Mouse (Mus musculus) cerebellum, postnatal 14 days (tissue): ENCODE data around the gene Capg.
A peak's percentile ranks its signal among the peaks of the same experiment; 100 is the strongest.
"Not testable (repeated sequence)": the region's sequence is repeated elsewhere in the genome, so short reads cannot be mapped to it uniquely, and the experiment has no call there.

Experiments
- DNase-seq, 2 experiments: peaks; one replicate each; pipeline ENCODE4 v3.0.0; 2021; ENCODE audit warnings: mixed read lengths in 2 of 2

The Capg gene

DNA sequence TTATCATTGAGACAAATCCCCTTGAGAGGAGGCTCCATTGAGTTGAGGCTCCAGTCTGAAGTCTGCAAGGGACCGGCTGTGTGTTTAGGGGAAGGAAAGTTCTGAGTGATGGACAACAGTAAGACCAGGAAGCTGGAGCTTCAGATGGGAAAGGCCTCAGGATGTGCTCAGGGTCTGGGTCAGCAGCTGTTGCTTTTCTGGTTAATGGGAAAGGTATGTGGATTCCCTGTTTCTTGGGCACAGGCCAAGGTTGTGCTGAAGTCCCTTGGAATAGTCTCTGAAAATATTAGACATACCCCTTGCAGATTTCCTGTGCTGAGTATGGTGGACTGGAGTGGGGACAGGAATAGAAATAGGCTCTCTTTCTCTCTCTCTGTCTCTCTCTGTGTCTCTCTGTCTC lies 10.6 kb upstream of the Capg start:
- DNase-seq: not testable (repeated sequence)

DNA sequence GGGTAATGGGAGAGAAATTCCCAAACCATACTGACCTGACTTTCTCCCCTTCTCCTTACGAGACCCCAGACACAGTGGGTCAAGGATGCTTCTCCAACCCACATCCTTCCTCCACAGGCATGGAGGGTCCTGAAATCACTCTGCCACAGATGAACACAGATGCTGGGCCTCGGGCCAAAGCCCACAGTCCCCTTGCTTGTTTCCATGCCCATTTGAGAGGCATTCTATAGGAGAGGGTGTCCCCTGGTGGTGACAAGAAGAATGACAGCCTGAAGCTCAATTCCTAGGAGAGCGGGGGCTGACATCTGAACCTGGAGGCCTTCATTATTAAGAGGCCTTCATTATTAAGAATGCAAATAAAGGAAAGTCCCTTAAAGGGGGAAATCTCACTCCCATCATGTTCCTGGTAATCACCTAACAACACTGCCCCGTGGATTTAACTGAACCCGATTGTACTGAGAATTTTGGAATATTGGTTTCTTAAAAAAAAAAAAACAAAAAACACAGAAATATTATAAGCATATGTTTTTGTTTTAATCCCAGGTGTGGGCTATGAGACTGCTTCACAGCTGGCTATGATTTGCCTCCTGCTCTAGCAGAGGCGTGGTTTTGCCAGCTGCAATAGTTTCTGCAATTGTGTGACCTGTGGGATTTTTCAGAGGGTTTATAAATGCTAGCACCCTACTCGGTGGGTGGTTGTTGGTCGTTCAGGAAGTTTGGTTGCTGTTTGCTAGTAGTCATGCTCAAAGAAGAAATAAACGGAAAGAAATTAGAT lies 10.0 kb upstream of the Capg start:
- peak; percentile 84 to 89 for DNase-seq

DNA sequence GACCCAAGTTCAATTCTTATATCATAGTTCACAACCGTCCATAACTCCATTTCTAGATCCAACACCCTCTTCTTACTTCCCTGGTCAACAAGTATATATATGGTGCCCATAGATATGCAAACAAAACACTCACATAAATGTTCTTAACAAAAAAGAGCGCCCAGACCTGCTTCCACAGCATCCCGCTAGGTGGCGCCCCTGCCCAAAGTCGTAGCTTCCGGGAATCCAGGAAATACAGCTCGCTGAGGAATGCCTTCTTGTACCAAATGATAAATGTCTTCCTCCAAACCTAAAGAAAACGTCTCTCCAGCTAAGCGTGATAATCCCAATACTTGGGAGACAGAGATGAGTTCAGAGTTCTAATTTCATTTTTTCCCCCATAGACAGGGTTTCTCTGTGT lies 9.0 kb upstream of the Capg start:
- peak; percentile 84 to 91 for DNase-seq

- DNase-seq: peak; percentile 21 to 26
Measured at GRCm38 (mm10) chr6:72537998-72538500, 6.1 kb upstream of the Capg start.

GRCm38 (mm10) chr6:72538562-72539031 lies 5.6 kb upstream of the Capg start:
- DNase-seq: peak; percentile 89 to 91

DNA sequence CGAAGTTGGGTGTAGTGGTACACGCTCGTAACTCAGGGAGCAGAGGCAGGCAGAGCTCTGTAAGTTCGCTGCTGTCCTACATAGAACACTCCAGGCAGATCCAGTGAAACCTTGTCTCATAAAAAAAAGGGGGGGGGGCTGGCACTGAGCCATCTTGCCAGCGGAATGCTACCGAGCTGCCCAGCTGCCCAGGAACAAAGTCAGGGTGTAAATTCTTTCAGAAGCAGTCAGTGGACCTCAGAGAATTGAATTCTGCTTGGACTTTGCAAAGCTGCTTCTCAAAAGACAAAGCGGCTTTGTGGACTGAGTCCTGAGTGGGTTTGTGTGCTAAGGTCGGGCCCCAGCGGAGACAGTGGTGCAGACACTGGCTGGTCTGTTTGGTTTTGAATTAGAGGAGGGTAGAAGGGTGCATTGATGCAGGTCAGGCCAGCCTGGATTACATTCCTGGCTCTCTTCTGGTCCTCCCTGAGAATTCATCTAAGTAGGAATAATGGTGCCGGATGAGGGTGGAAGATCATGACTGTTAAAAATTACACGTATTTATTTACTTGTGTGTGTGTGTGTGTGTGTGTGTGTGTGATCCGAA lies 833 bp upstream of the Capg start:
- DNase-seq: no peak

GRCm38 (mm10) chr6:72545377-72545776 lies 1.2 kb downstream of the Capg start:
- DNase-seq: no peak

DNA sequence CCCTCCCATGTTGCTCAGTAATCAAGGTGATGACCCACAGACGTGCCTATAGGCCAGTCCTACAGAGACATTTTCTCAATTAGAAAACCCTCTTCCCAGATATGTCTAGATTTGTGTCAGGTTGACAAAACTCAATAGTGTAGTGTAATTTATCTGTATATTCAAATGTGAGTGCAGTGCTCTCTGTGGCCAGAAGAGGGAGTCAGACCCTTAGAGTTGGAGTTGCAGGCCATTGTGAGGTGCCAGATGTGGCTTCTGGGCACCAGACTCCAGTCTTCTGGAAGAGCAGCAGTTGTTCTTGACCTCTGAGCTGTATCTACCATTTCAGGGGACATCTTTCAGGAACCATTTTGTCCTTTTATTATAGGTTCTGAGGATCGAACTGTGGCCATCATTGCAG lies 2.9 kb downstream of the Capg start:
- no peak for DNase-seq

DNA sequence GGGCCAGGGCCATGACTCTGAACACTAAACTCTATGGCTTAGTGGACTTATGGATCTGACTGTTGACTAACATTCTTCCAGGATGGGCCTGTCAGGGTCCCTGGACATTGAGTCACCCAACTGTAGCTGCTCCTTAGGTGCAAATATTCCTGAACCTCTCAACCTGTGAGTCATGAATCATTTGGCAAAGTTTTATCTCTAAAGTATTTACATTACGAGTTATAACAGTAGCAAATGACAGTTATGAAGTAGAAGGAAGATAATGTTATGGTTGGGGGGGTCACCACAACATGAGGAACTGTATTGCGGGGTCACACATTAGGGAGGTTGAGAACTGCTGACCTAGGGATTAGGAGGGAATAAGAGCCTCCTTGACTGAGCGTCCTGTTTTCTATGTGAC lies 3.7 kb downstream of the Capg start:
- no peak for DNase-seq

- DNase-seq: no peak
Measured at GRCm38 (mm10) chr6:72549041-72549580, 4.9 kb downstream of the Capg start.

DNA sequence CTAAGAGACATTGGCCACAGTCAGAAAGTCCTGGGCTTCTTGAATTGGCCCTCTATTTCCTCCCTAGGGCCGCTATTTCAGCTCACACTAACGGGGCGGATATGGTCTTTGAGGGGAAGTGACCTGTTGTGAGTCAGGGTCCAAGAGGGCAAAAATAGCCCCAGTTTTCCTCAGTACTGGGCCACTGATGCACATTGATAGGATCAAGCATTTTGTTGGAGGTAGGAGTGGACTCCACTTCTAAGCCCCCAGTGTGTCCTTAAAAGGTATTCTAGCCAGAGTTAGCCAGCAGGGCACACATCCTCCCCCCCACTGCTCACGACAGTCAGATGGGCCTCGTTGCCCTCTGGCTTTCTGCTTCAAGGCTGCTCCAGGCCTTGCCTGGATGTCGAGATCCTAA lies 5.8 kb downstream of the Capg start:
- DNase-seq: no peak

DNA sequence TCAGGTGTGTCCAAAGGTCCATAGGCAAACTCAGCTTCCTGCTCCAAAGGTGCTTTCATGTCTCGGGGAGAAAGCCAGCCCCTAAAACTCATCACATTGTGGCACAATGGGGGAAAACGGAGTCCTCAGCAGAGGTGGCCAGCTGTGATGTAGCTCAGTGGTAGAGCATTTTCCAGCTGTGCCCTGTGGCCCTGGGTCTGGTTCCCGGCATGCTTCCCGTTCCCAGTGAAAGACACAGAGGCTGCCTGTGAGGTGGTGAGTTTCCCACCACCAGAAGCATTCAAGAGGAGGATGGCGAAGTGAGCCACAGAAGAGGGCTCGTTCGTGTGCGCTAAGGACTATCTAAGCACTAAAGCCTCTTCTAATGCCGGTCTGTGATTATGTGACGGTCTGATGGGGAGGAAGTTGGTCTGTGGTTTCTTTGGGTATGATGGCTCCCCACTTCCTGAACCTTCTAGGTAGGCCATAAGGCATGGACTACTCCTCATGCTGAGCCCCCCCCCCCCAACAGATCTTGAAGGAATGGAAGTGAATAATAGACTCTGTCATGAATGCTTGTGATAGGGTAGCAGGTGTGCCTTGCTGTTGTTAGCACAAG lies 6.4 kb downstream of the Capg start:
- no peak for DNase-seq

DNA sequence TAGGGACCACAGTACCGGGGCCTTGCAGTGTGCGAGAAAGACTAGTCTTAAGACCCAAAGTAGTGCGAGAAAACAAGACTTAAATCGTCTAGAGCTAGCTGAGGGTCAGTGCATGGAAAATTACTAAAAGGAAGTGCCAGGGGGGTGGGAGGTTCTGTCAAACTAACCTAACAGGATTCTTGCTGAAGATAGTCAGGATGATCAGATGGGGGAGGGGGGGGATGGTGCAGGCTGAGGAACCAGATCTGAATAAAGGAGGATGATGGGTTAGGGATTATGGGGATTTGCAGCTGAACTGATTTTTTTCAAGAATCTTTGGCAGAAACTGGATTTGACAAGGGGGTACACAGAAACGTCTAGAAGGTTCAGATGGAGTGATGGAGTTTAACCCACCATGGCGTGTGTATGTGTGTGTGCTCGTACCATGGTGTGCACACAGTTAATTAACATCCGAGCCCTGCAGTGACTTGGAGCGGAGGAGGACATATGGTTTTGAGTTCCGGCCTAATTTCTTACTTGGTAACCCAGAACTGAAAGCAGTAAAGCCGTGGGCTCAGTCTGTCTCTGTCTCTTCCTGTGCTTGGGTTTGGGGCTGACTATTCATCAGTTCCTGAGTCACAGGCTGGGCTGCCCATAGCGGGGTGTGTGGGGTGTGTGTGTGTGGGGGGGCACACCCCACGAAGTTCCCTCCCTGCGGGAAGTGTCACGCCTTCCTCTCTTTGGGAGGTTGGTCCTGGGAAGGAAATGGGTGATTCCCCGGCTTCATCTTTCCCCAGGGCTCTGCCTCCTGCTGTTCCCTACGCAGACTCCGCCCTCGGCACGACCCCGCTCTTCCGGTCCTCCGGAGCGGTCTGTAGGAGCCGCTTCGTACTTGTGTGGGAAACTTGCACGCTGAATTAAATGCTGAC lies 8.2 kb downstream of the Capg start:
- DNase-seq: peak; percentile 45 to 52

DNA sequence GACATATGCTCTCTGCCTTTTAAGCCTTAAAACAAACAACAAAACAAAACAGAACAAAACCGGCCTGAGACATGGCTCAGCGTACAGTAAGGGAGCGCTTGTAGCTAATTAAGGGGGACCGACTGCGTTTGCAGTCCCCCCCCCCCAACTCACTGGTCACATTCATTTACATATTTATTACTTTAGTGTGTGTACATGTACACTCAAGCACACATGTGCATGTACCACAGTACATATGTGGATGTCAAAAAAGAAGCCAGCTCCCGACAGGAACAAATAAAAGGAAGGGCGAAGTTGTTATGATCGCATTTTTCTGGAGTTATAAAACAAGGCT lies 8.9 kb downstream of the Capg start:
- no peak for DNase-seq

GRCm38 (mm10) chr6:72560801-72561200 lies 16.6 kb downstream of the Capg start:
- DNase-seq: no peak

DNA sequence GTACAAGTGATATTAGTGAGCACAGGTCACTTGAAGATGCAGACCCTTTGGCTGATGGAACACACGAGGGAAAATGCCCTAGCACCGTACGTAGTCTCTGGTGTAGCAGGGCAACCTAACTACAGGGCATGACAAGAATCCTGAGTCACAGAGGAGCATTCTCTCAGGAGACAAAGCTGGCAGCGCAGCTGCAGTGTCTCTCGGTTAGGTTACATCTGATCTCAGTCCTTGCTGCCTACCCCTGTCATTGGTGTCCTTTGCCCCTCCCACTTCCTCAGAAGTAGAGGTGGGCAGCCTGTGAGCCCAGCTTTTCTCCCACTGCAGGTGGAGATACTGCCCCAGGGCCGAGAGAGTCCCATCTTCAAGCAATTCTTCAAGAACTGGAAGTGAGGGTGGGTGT lies 18.3 kb downstream of the Capg start:
- DNase-seq: no peak

DNA sequence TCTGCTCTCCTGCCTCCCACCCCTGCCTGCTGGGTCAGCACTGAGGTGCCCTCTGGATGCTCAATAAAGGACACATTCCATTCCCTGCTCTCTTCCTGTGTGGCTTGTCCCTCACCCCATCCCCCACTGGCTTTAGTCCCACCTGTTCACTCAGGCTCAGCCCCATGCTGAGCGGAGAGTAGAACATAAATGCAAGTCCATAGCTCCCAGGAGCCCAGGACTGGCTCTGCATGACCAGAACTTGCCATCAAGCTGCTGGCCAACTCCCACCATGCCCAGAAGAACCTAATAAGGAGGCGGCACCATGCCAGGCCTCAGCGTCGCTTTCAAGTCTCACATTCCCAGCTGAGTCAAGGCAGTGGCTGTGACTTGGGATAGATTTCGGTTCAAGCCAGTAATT lies 18.7 kb downstream of the Capg start:
- DNase-seq: peak; percentile 18 to 41

DNA sequence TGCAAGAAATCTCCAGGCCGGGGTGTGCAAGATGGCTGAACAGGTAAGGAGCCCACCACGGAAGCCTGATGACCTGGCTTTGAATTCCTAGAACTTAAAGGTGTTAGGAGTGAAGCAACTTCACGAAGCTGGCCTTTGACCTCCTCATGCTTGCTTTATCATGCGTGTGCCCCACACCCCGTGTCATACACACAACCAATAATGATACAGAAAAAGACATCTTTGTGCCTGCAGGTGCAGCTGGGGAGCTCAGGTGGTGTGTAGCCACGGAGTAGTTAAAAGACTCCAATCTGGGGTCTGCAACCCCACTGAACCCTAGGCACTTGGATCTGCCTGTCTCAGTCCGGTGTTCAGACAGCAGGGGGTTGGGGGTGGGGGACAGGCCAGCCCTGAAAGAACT lies 21.3 kb downstream of the Capg start:
- no peak for DNase-seq

DNA sequence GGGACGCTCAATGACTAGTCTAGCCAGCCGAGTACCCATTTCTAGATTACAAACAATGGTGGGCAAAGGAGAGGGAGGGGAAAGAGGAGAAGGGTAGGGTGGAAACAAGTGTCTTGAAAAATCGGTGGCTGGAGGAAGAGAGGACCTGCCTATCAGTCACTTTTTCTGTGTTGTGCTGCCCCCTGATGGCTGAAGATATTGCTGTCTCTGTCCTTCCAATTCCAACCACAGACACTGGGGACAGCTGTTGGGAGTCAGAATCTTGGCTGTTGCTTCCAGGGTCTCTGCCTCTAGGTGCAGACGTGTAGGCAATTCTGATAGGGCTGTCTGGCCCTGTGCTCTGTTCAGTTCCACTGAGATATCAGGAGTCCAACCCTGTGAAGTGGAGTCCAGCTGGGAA lies 21.9 kb downstream of the Capg start:
- DNase-seq: peak; percentile 92 to 95

GRCm38 (mm10) chr6:72567508-72567907 lies 23.3 kb downstream of the Capg start:
- DNase-seq: no peak

GRCm38 (mm10) chr6:72568736-72569135 lies 24.5 kb downstream of the Capg start:
- no peak for DNase-seq

DNA sequence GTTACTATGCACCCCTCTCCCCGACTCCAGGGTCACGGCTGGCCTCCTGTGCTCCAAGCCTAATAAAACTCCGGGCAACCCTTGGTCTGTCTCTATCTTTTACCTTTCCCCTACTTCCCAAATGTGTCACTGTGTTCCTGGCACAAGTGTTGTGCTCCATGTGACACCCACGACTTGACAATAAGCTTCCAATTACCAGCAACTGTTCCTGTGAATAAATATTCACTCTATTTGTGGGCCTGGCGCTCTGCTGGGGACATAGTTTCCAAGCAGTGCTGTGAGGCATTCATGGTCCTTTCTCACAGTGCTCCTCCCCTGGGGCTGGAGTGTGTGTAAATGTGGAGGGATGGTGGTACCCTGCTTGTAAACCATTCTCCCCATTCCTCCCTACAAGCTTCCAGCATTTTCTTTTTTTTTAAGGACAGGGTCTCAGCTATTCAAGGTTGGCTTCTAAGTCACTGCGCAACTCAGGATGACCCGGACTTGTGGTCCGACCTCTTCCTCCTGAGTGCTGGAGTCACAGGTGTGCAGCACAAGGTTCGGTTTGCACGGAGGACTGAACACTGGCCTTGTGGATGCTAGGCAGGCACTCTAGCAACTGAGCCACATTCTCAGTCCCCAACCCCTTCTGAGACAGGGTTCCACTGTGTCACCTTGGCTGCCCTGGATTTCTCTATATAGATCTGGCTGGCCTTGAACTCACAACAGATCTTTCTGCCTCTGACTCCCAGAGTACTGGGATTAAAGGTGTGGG lies 26.6 kb downstream of the Capg start:
- DNase-seq: no peak
